Mouse (Mus musculus) hindbrain, postnatal 0 days (tissue): Measurements from ENCODE around the gene Ptx3. TPM values are rescaled to one million over a fixed set of nuclear protein-coding genes. Genes with fewer than 3 reads are reported as not detected.
A peak's percentile ranks its signal among the peaks of the same experiment; 100 is the strongest.

Experiments
- ATAC-seq: fragments of 200-750 bp; cut with Nextera tagmentation; 2 replicates; pipeline ENCODE4 v1.8.0; 2017; ENCODE audit warnings: mild to moderate bottlenecking, moderate TSS enrichment, moderate library complexity
- DNase-seq: peaks from one replicate; pipeline ENCODE4 v3.0.0-alpha.2; 2015; ENCODE audit warnings: low spot score
- H3K27ac ChIP-seq: fragments of 300-500 bp; sonication (generic); 2 replicates; pipeline ENCODE4 v1.5.1; 2014; ENCODE audit warnings: mild to moderate bottlenecking
- H3K27me3 ChIP-seq: fragments of 300-500 bp; sonication (generic); 2 replicates; pipeline ENCODE4 v1.6.1; 2014; ENCODE audit warnings: low read length, mixed read lengths; ENCODE audit not compliant: insufficient read depth
- H3K36me3 ChIP-seq: fragments of 300-500 bp; sonication (generic); 2 replicates; pipeline ENCODE4 v1.6.1; 2014; ENCODE audit warnings: low read length, mixed read lengths; ENCODE audit not compliant: insufficient read depth
- H3K4me1 ChIP-seq: fragments of 300-500 bp; sonication (generic); 2 replicates; pipeline ENCODE4 v1.6.1; 2014; ENCODE audit warnings: antibody characterized with exemption, low read length, mixed read lengths; ENCODE audit not compliant: insufficient read depth
- H3K4me2 ChIP-seq: fragments of 300-500 bp; sonication (generic); 2 replicates; pipeline ENCODE4 v1.6.1; 2014; ENCODE audit warnings: low read depth, mild to moderate bottlenecking, low read length, moderate library complexity, mixed read lengths
- H3K4me3 ChIP-seq: fragments of 300-500 bp; sonication (generic); 2 replicates; pipeline ENCODE4 v1.5.1; 2014; ENCODE audit warnings: low read length
- H3K9ac ChIP-seq: fragments of 300-500 bp; sonication (generic); replicated peaks from 2 replicates; pipeline ENCODE4 v1.6.1; 2014; ENCODE audit warnings: mild to moderate bottlenecking, low read length, moderate library complexity, mixed read lengths
- H3K9me3 ChIP-seq: fragments of 300-500 bp; sonication (generic); 2 replicates; pipeline ENCODE4 v1.6.1; 2016; ENCODE audit warnings: low read length, mixed read lengths
- CTCF ChIP-seq: IDR thresholded peaks from 2 replicates; pipeline ENCODE4 v1.5.1; 2016; ENCODE audit warnings: antibody characterized with exemption, control low read depth, low read depth
- WGBS: fragments of 180-500 bp; shearing (Covaris S2); extraction: QIAGEN DNeasy Blood & Tissue Kit; methylation state at CpG from one replicate; pipeline ENCODE4 v1.1.7; 2014; 5-methylcytosine and 5-hydroxymethylcytosine counted together
- polyA plus RNA-seq: library from polyadenylated mRNA; unstranded; fragments of >200 nt; fragmentation: Nextera tagmentation; extraction: Ambion mirVana; gene quantifications from 2 replicates; pipeline ENCODE4 v1.2.1, GENCODE M21; 2015
- total RNA-seq: library from RNA; depleted of rRNA; stranded (reverse); fragments of >200 nt; gene quantifications from 2 replicates; pipeline ENCODE4 v1.2.3, GENCODE M21; 2014; rRNA removed

Gene Ptx3
- total and polyA plus RNA-seq, 2 experiments from 2014 or later = 1.4 to 4.1 TPM

GRCm38 (mm10) chr3:66251842-66252241 lies 32.1 kb downstream of the Ptx3 start:
- no peak for TF ChIP-seq CTCF
- no peak overlapping the region for H3K27ac ChIP-seq
- WGBS = 64% methylated on average over 7 of the region's 7 CpGs
- H3K9me3 ChIP-seq = no peaks in the 10 kb centered on the region
- no peak for ATAC-seq
- H3K9ac ChIP-seq = no peak overlapping the region
- no peak overlapping the region for H3K4me2 ChIP-seq
- H3K36me3 ChIP-seq = no peaks in the 10 kb centered on the region
- no peak for DNase-seq
- H3K4me3 ChIP-seq = no peak overlapping the region
- no peaks in the 10 kb centered on the region for H3K4me1 ChIP-seq
- no peaks in the 10 kb centered on the region for H3K27me3 ChIP-seq

GRCm38 (mm10) chr3:66254504-66255105 lies 34.9 kb downstream of the Ptx3 start:
- ATAC-seq = peak; percentile 24; the same call in 1 of the 2 replicates
- no peak overlapping the region for H3K27ac ChIP-seq
- WGBS = 48% methylated on average over 9 of the region's 9 CpGs
- TF ChIP-seq CTCF = no peak
- H3K36me3 ChIP-seq = no peaks in the 10 kb centered on the region
- no peaks in the 10 kb centered on the region for H3K9me3 ChIP-seq
- H3K4me3 ChIP-seq = no peak overlapping the region
- no peaks in the 10 kb centered on the region for H3K4me1 ChIP-seq
- no peak overlapping the region for H3K9ac ChIP-seq
- DNase-seq = peak; percentile 52
- no peak overlapping the region for H3K4me2 ChIP-seq
- H3K27me3 ChIP-seq = no peaks in the 10 kb centered on the region

- no peak for ATAC-seq
- TF ChIP-seq CTCF = peak; percentile 52
- H3K36me3 ChIP-seq = no peaks in the 10 kb centered on the region
- H3K27ac ChIP-seq = no peak overlapping the region
- H3K4me3 ChIP-seq = no peak overlapping the region
- H3K27me3 ChIP-seq = no peaks in the 10 kb centered on the region
- no peak overlapping the region for H3K4me2 ChIP-seq
- WGBS = 35% methylated on average over 5 of the region's 5 CpGs
- H3K9me3 ChIP-seq = no peaks in the 10 kb centered on the region
- DNase-seq = peak; percentile 44
- no peak overlapping the region for H3K9ac ChIP-seq
- no peaks in the 10 kb centered on the region for H3K4me1 ChIP-seq
Observed at GRCm38 (mm10) chr3:66262319-66262718, 42.6 kb downstream of the Ptx3 start.

- WGBS = 55% methylated on average over 4 of the region's 4 CpGs
- no peak for DNase-seq
Observed at GRCm38 (mm10) chr3:66263270-66263669, 43.6 kb downstream of the Ptx3 start.

More at GRCm38 (mm10) chr3:66263270-66263669, 43.6 kb downstream of the Ptx3 start:
- Histone ChIP-seq H3K4me2 (no peak overlapping the region), H3K9me3 (no peaks in the 10 kb centered on the region), H3K27ac (no peak overlapping the region), H3K27me3 (no peaks in the 10 kb centered on the region), H3K9ac (no peak overlapping the region), H3K4me3 (no peak overlapping the region), H3K36me3 (no peaks in the 10 kb centered on the region), H3K4me1 (no peaks in the 10 kb centered on the region)
- no peak for TF ChIP-seq CTCF
- ATAC-seq = no peak

Other genes starting within 250 kb of the Ptx3 start
- gene Veph1, start 76.9 kb downstream of the Ptx3 start, total RNA-seq = 0.50 and 0.84 TPM in 2 replicates
- 0.68 and 0.75 TPM in 2 replicates for gene Veph1, start 76.9 kb downstream of the Ptx3 start, polyA plus RNA-seq